Mouse (Mus musculus) Patski (cell line): ENCODE results near the gene Acp2. TPM values are rescaled to one million over a fixed set of nuclear protein-coding genes. Genes with fewer than 3 reads are reported as not detected.

Experiments used
- ATAC-seq: fragments of 100-300 bp; one replicate; pipeline ENCODE4 v1.8.0; 2021
- CTCF ChIA-PET: fragments of 350-600 bp; sonication (Branson Sonifier 250); formaldehyde crosslinking; loops from one replicate; lab custom pipeline; 2022; ENCODE audit warnings: inconsistent platforms; lab: Charles Lee
- POLR2A ChIA-PET: fragments of 350-600 bp; sonication (Branson Sonifier 250); formaldehyde crosslinking; loops from one replicate; lab custom pipeline; 2022; ENCODE audit warnings: antibody characterized with exemption, inconsistent platforms; lab: Charles Lee
- DNase-seq: peaks from one replicate; pipeline ENCODE4 v3.0.0-alpha.2; 2011; ENCODE audit warnings: low read depth, low spot score
- H3K27me3 ChIP-seq: fragments of 371-371 bp; one replicate; pipeline ENCODE4 v1.5.1; 2021
- CTCF ChIP-seq: fragments of 100-300 bp; IDR thresholded peaks from one replicate; pipeline ENCODE4 v1.5.1; 2021
- in situ Hi-C: fragments of 300-500 bp; cut with MboI; formaldehyde crosslinking; loops from 3 replicates; pipeline ENCODE4 v1.11.1; 2018; ENCODE audit warnings: low pct_unique_long_range_greater_than_20kb, mixed read lengths
- polyA plus RNA-seq: library from polyadenylated mRNA; unstranded; gene quantifications from one replicate; pipeline ENCODE4 v1.2.3, GENCODE M21; 2021

The Acp2 gene
- polyA plus RNA-seq, 1 experiment from 2014 or later = 45.2 TPM

DNA sequence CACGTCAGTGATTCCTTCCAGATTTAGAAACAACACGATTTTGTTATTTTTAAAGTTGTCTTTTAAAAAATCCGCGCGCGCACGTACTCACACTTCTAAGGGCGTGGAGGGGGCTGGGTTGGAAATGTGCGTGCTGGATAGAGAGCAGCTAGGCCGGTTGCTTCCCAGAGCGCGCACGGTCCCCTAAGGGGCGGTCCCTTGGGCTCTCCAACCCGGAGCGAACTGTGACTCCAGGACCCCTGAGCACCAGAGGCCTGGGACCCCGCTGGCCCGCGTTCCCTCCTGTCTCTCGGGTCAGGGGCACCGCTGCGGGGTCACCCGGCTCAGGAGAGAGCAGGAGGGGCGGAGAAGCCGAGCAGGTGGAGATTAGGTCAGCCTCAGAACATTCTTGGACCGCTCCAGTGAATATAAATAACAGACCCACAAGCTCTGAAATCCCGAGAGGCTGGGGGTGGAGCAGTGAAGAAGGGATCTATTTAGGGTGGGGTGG, 53.0 kb downstream of the Acp2 start, which contains the start of gene Pacsin3:
Pacsin3 (plus strand) TSS at position 294 of the 490 bp plus-strand sequence.
- no peak for DNase-seq
- no peaks in the 10 kb centered on the region for H3K27me3 ChIP-seq
- ATAC-seq = no peak
- TF ChIP-seq CTCF = no peak
- in situ Hi-C loops = no loop called here
- POLR2A ChIA-PET = no interaction called here
- CTCF ChIA-PET = no interaction called here

DNA sequence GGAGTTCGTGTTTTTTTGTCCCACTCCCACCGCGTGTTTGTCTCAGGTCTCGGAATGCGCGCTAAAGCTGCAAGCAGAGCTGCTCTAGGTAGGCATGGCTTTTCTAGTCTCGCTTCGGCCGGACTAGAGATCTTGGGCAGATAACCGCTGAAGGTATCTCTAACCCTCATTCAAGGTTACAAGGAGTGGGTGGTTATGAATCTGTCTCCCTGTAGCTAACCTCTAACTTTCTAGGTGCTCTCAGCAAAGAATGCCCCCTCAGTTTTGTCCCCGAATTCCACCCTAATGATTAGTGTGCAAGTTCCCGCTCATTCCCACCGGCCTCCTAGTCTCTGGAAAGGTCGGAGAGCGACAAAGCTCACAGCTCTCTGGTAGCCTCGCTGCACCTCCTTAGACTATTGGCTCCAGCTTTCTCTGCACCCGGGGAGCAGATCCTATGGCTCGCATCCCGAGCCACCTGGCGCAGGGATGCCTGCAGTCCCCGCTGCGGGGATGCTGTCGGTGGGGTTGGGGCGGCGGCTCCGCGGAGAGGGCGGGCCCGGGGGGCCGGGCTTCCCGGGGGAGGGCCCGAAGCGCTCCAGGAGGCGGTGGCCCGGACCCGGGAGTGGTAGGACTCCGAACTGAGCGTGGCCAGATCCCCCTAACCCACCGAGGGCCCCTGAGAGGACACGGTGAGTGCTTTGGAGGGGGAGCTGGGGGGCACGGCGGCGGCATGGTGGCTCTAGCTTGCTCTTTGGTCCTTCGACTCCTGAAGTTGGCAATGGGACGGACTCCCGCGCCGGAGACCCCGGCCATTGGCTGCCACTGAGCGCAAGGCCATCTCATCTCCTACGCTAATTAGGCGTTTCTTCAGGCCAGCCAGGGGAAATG, 53.8 kb downstream of the Acp2 start:
- CTCF ChIA-PET = no interaction called here
- H3K27me3 ChIP-seq = no peaks in the 10 kb centered on the region
- in situ Hi-C loops = no loop called here
- DNase-seq = no peak
- POLR2A ChIA-PET = interaction anchor here (0.7 to 1.5 kb wide), 3 partner anchors 12 to 95 kb away, joined by 3 to 7 read pairs (median 3); no protein-coding TSS in a partner anchor
- peak; percentile 66 for ATAC-seq
- TF ChIP-seq CTCF = no peak

DNA sequence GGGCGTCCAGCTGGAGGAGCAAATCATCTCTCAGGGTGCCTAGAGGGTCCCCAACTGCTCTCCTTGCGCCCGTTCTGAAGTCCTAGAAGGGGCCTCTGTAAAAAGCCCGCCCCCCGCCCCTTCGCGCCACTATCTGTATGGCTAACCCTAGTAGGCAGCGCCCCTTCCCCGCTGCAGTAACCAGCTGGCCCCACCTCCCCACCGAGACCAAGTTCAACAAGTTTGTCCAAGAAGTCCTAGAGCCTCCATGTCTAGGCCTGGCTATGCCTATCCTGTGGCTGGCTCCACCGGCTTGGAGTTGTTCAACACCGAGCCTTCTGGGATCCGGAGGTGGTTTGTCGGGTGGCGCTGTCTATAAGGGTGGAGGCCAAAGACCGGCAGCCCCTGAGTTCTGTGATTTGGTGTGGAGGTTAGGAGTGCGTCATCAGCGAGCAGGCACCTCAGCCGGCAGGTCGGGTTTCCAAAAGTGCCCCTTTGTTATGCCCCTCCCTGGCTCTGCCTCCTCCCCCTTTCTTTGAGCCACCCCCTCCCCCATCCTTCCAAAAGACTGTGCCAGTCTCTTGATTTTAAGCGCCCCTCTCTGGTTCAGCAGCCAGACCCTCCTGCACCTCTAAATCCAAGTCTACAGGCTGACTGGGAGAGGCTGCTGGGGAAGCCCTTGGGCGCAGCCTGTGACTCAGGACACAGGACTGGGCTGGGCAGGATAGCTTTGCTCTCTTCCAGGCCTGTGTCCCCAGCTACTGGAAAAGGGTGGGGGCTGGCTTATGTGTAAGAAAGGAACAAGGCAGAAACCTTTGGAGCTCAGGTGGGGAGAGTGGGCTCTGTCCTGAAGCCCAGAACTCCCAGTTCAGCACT, 54.7 kb downstream of the Acp2 start:
- peak; percentile 77 for ATAC-seq
- DNase-seq = no peak
- in situ Hi-C loops = no loop called here
- ChIA-PET CTCF (interaction anchor here (1.0 to 1.8 kb wide), 3 partner anchors 19 to 142 kb away, joined by 3 to 4 read pairs (median 3); partner anchors contain the start of gene Ddb2), POLR2A (interaction anchor here (0.6 to 1.5 kb wide), 5 partner anchors 11 to 96 kb away, joined by 3 to 7 read pairs (median 3); partner anchors contain the start of gene Ddb2)
- TF ChIP-seq CTCF = no peak
- no peaks in the 10 kb centered on the region for H3K27me3 ChIP-seq

DNA sequence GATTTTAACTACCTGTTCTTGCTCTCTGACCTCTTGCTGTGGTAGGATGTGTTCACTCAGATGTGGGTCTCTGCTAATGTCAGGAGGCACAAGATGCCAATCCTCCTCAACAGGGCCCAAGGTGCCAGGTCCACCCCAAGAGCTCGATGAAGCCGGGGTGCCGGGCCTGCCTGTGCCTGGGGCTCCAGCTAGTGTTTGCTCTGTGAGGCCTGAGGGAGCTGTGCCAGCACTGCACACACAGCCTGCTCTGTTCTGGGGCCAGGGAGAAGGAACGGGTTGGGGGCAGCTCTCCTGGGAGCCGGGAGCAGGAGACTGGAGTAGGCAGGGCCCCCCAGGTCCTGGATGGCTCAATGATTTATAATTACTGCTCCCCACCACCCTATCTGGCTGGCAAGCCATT, 55.4 kb downstream of the Acp2 start:
- ATAC-seq = no peak
- POLR2A ChIA-PET = interaction anchor here (0.5 to 1.5 kb wide), 5 partner anchors 11 to 200 kb away, joined by 3 to 7 read pairs (median 4); partner anchors contain the start of gene Ddb2
- CTCF ChIA-PET = interaction anchor here (1.0 to 1.8 kb wide), 3 partner anchors 20 to 143 kb away, joined by 3 to 4 read pairs (median 3); partner anchors contain the start of gene Ddb2
- TF ChIP-seq CTCF = no peak
- H3K27me3 ChIP-seq = no peaks in the 10 kb centered on the region
- no peak for DNase-seq
- in situ Hi-C loops = no loop called here

DNA sequence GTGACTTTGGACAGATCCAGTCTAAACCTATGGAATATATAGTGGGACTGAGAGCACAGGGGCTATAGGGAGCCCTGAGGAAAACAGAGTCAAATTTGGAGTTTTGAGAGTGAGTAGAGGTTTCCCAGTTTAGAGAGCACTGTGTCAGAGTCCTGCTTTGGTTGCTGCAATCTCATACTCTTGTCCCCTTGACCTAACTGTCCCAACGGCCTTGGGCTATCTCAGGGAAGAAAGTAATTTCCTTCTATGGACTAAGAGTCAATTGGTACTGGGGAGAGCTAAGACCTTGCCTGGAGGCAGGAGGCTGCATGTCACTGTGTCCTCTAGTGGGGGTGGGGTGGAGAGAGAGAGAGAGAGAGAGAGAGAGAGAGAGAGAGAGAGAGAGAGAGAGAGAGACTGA, 56.1 kb downstream of the Acp2 start:
- CTCF ChIA-PET = interaction anchor here (1.2 to 1.8 kb wide), 2 partner anchors 21 to 22 kb away, joined by 3 to 4 read pairs; partner anchors contain the start of gene Ddb2
- no peaks in the 10 kb centered on the region for H3K27me3 ChIP-seq
- in situ Hi-C loops = no loop called here
- DNase-seq (no peak), ATAC-seq (no peak)
- POLR2A ChIA-PET = interaction anchor here (1.1 kb wide), 1 partner anchor 201 kb away, joined by 5 read pairs; no protein-coding TSS in a partner anchor
- no peak for TF ChIP-seq CTCF

DNA sequence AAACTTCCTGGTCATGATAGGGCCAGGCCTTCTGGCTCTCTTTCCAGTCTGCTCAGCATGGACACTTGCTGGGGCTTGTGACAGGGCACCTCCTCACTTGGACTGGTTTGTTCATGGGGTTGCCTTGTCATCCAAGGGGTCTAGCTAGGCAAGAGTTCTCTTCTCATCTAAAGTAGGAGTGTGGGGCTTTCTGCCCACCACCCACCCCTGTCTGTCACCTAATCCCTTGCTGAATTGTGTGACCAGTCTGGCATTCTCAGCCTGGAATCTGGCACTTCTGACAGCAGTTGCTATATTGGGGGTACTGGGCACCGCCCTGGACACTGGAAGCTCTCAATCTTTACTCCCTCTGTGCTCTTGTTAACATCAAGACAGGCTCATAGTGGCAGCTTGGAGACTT, 56.8 kb downstream of the Acp2 start:
- CTCF ChIA-PET = interaction anchor here (1.8 kb wide), 1 partner anchor 23 kb away, joined by 4 read pairs; the partner anchor contains the start of gene Ddb2
- DNase-seq (no peak), ATAC-seq (no peak)
- H3K27me3 ChIP-seq = no peaks in the 10 kb centered on the region
- in situ Hi-C loops = no loop called here
- POLR2A ChIA-PET = no interaction called here
- no peak for TF ChIP-seq CTCF

Other genes with a start within 250 kb of the Acp2 start
- gene Rapsn, start 167.3 kb upstream of the Acp2 start, polyA plus RNA-seq = 1.2 TPM
- 276 TPM for gene Psmc3, start 148.9 kb upstream of the Acp2 start, polyA plus RNA-seq
- gene Slc39a13, start 132.5 kb upstream of the Acp2 start, polyA plus RNA-seq = 148 TPM
- 1.1 TPM for gene Spi1, start 120.5 kb upstream of the Acp2 start, polyA plus RNA-seq
- gene Mybpc3, start 84.7 kb upstream of the Acp2 start, polyA plus RNA-seq = not detected
- gene Madd, start 19.0 kb upstream of the Acp2 start, polyA plus RNA-seq = 12.8 TPM
- gene Nr1h3, start 51 bp upstream of the Acp2 start, polyA plus RNA-seq = 0.36 TPM
- gene Ddb2, start 34.1 kb downstream of the Acp2 start, polyA plus RNA-seq = 16.1 TPM
- 80.6 TPM for gene Pacsin3, start 53.1 kb downstream of the Acp2 start, polyA plus RNA-seq
- 71.1 TPM for gene Arfgap2, start 62.1 kb downstream of the Acp2 start, polyA plus RNA-seq
- 15.1 TPM for gene 1110051M20Rik, start 241.8 kb downstream of the Acp2 start, polyA plus RNA-seq